24 mouse cellular contexts compared by ENCODE assay signal in the genomic region with DNA sequence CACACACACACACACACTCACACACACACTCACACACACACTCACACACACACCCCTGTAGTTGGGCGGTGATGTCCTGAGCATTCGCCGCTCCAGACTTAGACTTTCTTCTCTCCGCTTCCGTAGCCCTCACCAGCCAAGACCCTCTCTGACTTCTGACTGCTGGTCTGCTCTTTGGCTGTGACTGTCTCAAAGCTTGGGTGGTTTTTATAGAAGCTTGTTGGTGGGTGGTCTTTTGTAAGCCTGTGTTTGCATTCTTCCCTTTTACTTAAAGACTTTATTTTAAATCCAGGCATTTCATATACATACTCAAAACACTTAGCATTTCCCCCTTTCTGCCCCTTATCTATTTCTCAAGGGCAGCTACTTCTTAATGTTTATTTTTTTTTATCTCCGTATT. TPM values are rescaled to one million over a fixed set of nuclear protein-coding genes. Genes with fewer than 3 reads are reported as not detected.
DNase-seq lines count a peak whose midpoint lies in the region; ATAC-seq and TF ChIP-seq lines count a peak whose summit lies in the region.
"Had no signal": no experiment of that assay in that cellular context is flagged by ENCODE, and none has a peak within 500 bp of the region (broad histone marks: within the 10 kb centered on the region; RNA-seq: fewer than 3 reads in every experiment).

No protein-coding gene starts in this region.

- no peak overlapping the region for H3K9ac ChIP-seq in hindbrain, embryonic 12.5 days
- H3K9ac ChIP-seq in kidney, postnatal 0 days (ENCODE audit: low read depth, low read length) = no peak overlapping the region
- H3K9ac ChIP-seq in lung, embryonic 15.5 days = no peak overlapping the region
- no peak overlapping the region for H3K9ac ChIP-seq in neural tube, embryonic 13.5 days
- H3K9ac ChIP-seq in neural tube, embryonic 15.5 days (replicated peaks) = no peak overlapping the region
- H3K9ac ChIP-seq: forebrain, embryonic 12.5 days; forebrain, embryonic 15.5 days; heart, embryonic 12.5 days; heart, embryonic 15.5 days had no signal

- TF ChIP-seq CTCF in kidney, postnatal 0 days (IDR thresholded peaks at IDR 0.05; ENCODE audit: low read depth) = no peak

- peaks cover 36% of the 10 kb centered on the region for H3K4me1 ChIP-seq in hindbrain, embryonic 10.5 days (replicated peaks)
- peaks cover 10% of the 10 kb centered on the region; the same call in 1 of the 2 replicates for H3K4me1 ChIP-seq in hindbrain, embryonic 12.5 days
- peaks cover 12% of the 10 kb centered on the region; the same call in 1 of the 2 replicates for H3K4me1 ChIP-seq in kidney, postnatal 0 days (replicated peaks; ENCODE audit: insufficient read depth, low read length)
- H3K4me1 ChIP-seq in lung, embryonic 15.5 days = peaks cover 24% of the 10 kb centered on the region
- H3K4me1 ChIP-seq in neural tube, embryonic 13.5 days (replicated peaks) = peaks cover 35% of the 10 kb centered on the region
- H3K4me1 ChIP-seq in neural tube, embryonic 15.5 days = peaks cover 32% of the 10 kb centered on the region

- DNase-seq in hindbrain, embryonic 10.5 days (ENCODE audit: low spot score) = no peak
- DNase-seq in kidney, postnatal 0 days (ENCODE audit: low spot score) = peak; percentile 55
- no peak for DNase-seq in kidney, adult 11 months
- no peak for DNase-seq in lung, postnatal 14 days
- DNase-seq: adrenal gland, adult 8-10 months; adrenal gland, postnatal 25 days; cerebellum, adult 11-12 months; cerebellum, adult 8-10 months; gastrocnemius, postnatal 25 days; heart, adult 18-20 months; heart, postnatal 10 days; heart, postnatal 36 days had no signal

- H3K27me3 ChIP-seq in hindbrain, embryonic 10.5 days (ENCODE audit: insufficient read depth, poor library complexity, severe bottlenecking) = no peaks in the 10 kb centered on the region
- no peaks in the 10 kb centered on the region for H3K27me3 ChIP-seq in hindbrain, embryonic 12.5 days
- no peaks in the 10 kb centered on the region for H3K27me3 ChIP-seq in kidney, postnatal 0 days (ENCODE audit: insufficient read depth, low read length)
- no peaks in the 10 kb centered on the region for H3K27me3 ChIP-seq in lung, embryonic 15.5 days
- no peaks in the 10 kb centered on the region for H3K27me3 ChIP-seq in neural tube, embryonic 13.5 days
- no peaks in the 10 kb centered on the region for H3K27me3 ChIP-seq in neural tube, embryonic 15.5 days (replicated peaks)
- H3K27me3 ChIP-seq: embryonic facial prominence, embryonic 13.5 days; forebrain, embryonic 12.5 days; forebrain, embryonic 15.5 days; heart, embryonic 12.5 days; heart, embryonic 15.5 days had no signal

- no peak overlapping the region for H3K4me2 ChIP-seq in hindbrain, embryonic 12.5 days (replicated peaks)
- no peak overlapping the region for H3K4me2 ChIP-seq in kidney, postnatal 0 days (ENCODE audit: low read length)
- H3K4me2 ChIP-seq in lung, embryonic 15.5 days = no peak overlapping the region
- H3K4me2 ChIP-seq in neural tube, embryonic 13.5 days = no peak overlapping the region
- no peak overlapping the region for H3K4me2 ChIP-seq in neural tube, embryonic 15.5 days
- H3K4me2 ChIP-seq: embryonic facial prominence, embryonic 13.5 days; forebrain, embryonic 12.5 days; forebrain, embryonic 15.5 days; heart, embryonic 12.5 days; heart, embryonic 15.5 days had no signal

- 75% methylated on average over 6 of the region's 6 CpGs for WGBS in hindbrain, embryonic 10.5 days
- 80% methylated on average over 6 of the region's 6 CpGs for WGBS in hindbrain, embryonic 12.5 days
- 53% methylated on average over 6 of the region's 6 CpGs for WGBS in kidney, postnatal 0 days
- WGBS in lung, embryonic 15.5 days = 34% methylated on average over 6 of the region's 6 CpGs
- WGBS in neural tube, embryonic 13.5 days = 78% methylated on average over 6 of the region's 6 CpGs
- 82% methylated on average over 6 of the region's 6 CpGs for WGBS in neural tube, embryonic 15.5 days

- no peak overlapping the region for H3K4me3 ChIP-seq in hindbrain, embryonic 10.5 days
- H3K4me3 ChIP-seq in hindbrain, embryonic 12.5 days = no peak overlapping the region
- no peak overlapping the region for H3K4me3 ChIP-seq in kidney, postnatal 0 days (replicated peaks; ENCODE audit: low read depth, low read length)
- H3K4me3 ChIP-seq in lung, embryonic 15.5 days = no peak overlapping the region
- no peak overlapping the region for H3K4me3 ChIP-seq in neural tube, embryonic 13.5 days
- no peak overlapping the region for H3K4me3 ChIP-seq in neural tube, embryonic 15.5 days (replicated peaks)
- H3K4me3 ChIP-seq: embryonic facial prominence, embryonic 10.5 days; embryonic facial prominence, embryonic 13.5 days; erythroblast, embryonic 14.5 days; forebrain, embryonic 12.5 days; forebrain, embryonic 15.5 days; heart, embryonic 12.5 days; heart, embryonic 15.5 days had no signal

- peak overlapping the region; percentile 75 for H3K27ac ChIP-seq in hindbrain, embryonic 10.5 days
- H3K27ac ChIP-seq in hindbrain, embryonic 12.5 days = no peak overlapping the region
- peak overlapping the region; percentile 37; the same call in 1 of the 2 replicates for H3K27ac ChIP-seq in kidney, postnatal 0 days
- peak overlapping the region; percentile 59 for H3K27ac ChIP-seq in lung, embryonic 15.5 days
- 0 out of 2 replicates have a peak overlapping the region, but pooled peaks have one; percentile 65 for H3K27ac ChIP-seq in neural tube, embryonic 13.5 days (replicated peaks)
- H3K27ac ChIP-seq in neural tube, embryonic 15.5 days (replicated peaks) = no peak overlapping the region
- H3K27ac ChIP-seq: forebrain, embryonic 12.5 days; forebrain, embryonic 15.5 days; heart, embryonic 15.5 days had no signal

- no peak for ATAC-seq in hindbrain, embryonic 12.5 days (ENCODE audit: low FRiP score)
- ATAC-seq in kidney, postnatal 0 days (replicated peaks; ENCODE audit: low FRiP score, low read depth) = no peak
- no peak for ATAC-seq in lung, embryonic 15.5 days (ENCODE audit: borderline replicate concordance, extremely low read depth, low FRiP score, low TSS enrichment)
- no peak for ATAC-seq in neural tube, embryonic 13.5 days (ENCODE audit: low read depth)
- no peak for ATAC-seq in neural tube, embryonic 15.5 days (ENCODE audit: low FRiP score)
- ATAC-seq: activated CD4-positive, CD25-positive, alpha-beta regulatory T cell, adult 4 months; forebrain, embryonic 15.5 days had no signal

- no peaks in the 10 kb centered on the region for H3K9me3 ChIP-seq in hindbrain, embryonic 10.5 days
- H3K9me3 ChIP-seq in hindbrain, embryonic 12.5 days (replicated peaks) = no peaks in the 10 kb centered on the region
- no peaks in the 10 kb centered on the region for H3K9me3 ChIP-seq in kidney, postnatal 0 days (replicated peaks; ENCODE audit: low read length)
- H3K9me3 ChIP-seq in lung, embryonic 15.5 days = no peaks in the 10 kb centered on the region
- no peaks in the 10 kb centered on the region for H3K9me3 ChIP-seq in neural tube, embryonic 13.5 days
- H3K9me3 ChIP-seq in neural tube, embryonic 15.5 days (replicated peaks) = no peaks in the 10 kb centered on the region
- H3K9me3 ChIP-seq: embryonic facial prominence, embryonic 10.5 days; embryonic facial prominence, embryonic 13.5 days; forebrain, embryonic 12.5 days; forebrain, embryonic 15.5 days; heart, embryonic 12.5 days; heart, embryonic 15.5 days had no signal

- peaks cover 1% of the 10 kb centered on the region; the same call in 1 of the 2 replicates for H3K36me3 ChIP-seq in hindbrain, embryonic 10.5 days
- 0 out of 2 replicates have a peak, but pooled peaks cover 2% of the 10 kb centered on the region for H3K36me3 ChIP-seq in hindbrain, embryonic 12.5 days
- no peaks in the 10 kb centered on the region for H3K36me3 ChIP-seq in kidney, postnatal 0 days (ENCODE audit: insufficient read depth, low read length)
- H3K36me3 ChIP-seq in lung, embryonic 15.5 days = no peaks in the 10 kb centered on the region
- 0 out of 2 replicates have a peak, but pooled peaks cover under 1% of the 10 kb centered on the region for H3K36me3 ChIP-seq in neural tube, embryonic 13.5 days
- peaks cover under 1% of the 10 kb centered on the region; the same call in 1 of the 2 replicates for H3K36me3 ChIP-seq in neural tube, embryonic 15.5 days
- H3K36me3 ChIP-seq: forebrain, embryonic 15.5 days; heart, embryonic 12.5 days; heart, embryonic 15.5 days had no signal

RNA-seq across cellular contexts. Expression of gene Serp2, which starts 57.2 kb away (rescaled TPM):
- 26.3 and 43.3 TPM in 2 replicates for polyA plus RNA-seq in hindbrain, embryonic 10.5 days (2016; fragmentation: Nextera tagmentation; extraction: Ambion mirVana)
- polyA plus RNA-seq in hindbrain, embryonic 12.5 days (2016; fragmentation: Nextera tagmentation; extraction: Ambion mirVana) = 59.0 and 59.8 TPM in 2 replicates
- 13.1 and 13.7 TPM in 2 replicates for polyA plus RNA-seq in kidney, postnatal 0 days (2015; fragmentation: Nextera tagmentation; extraction: Ambion mirVana)
- polyA plus RNA-seq in lung, embryonic 15.5 days (2015; fragmentation: Nextera tagmentation; extraction: Ambion mirVana) = 5.3 TPM in 2 replicates
- polyA plus RNA-seq in neural tube, embryonic 13.5 days (2015; fragmentation: Nextera tagmentation; extraction: Ambion mirVana) = 129 and 142 TPM in 2 replicates
- 207 and 245 TPM in 2 replicates for polyA plus RNA-seq in neural tube, embryonic 15.5 days (2015; fragmentation: Nextera tagmentation; extraction: Ambion mirVana)

Comparison
In these comparisons a context has a peak if more than half of its experiments do, and no peak if none do; other contexts are left out.
1. H3K27ac ChIP-seq: peak in hindbrain, embryonic 10.5 days (single experiment), kidney, postnatal 0 days (single experiment), lung, embryonic 15.5 days (single experiment) and neural tube, embryonic 13.5 days (single experiment); none in hindbrain, embryonic 12.5 days (single experiment) and neural tube, embryonic 15.5 days (single experiment).